Mouse (Mus musculus) olfactory bulb, adult 2 months (tissue): ENCODE measurements at regions not wholly inside any gene's neighbourhood (a gene's known extent, or its start where the extent isn't known, plus 50 kb on each side); places are given as distances from the start of the nearest gene placed in this dataset.

Experiments
- H3K27ac ChIP-seq: fragments of 200-500 bp; 2 replicates; pipeline ENCODE4 v1.5.1; 2012; ENCODE audit warnings: low read depth, low read length; ENCODE audit not compliant: insufficient read depth
- H3K4me1 ChIP-seq: fragments of 200-500 bp; 2 replicates; pipeline ENCODE4 v1.6.1; 2012; ENCODE audit warnings: low read length; ENCODE audit not compliant: control insufficient read depth, insufficient read depth
- H3K4me3 ChIP-seq: fragments of 200-500 bp; 2 replicates; pipeline ENCODE4 v1.5.1; 2012; ENCODE audit warnings: mild to moderate bottlenecking, low read depth, low read length, moderate library complexity; ENCODE audit not compliant: insufficient read depth
- CTCF ChIP-seq: fragments of 200-500 bp; IDR thresholded peaks from 2 replicates; pipeline ENCODE4 v1.5.1; 2012; ENCODE audit warnings: low read depth, mild to moderate bottlenecking, low read length, moderate library complexity; ENCODE audit not compliant: insufficient read depth
- POLR2A ChIP-seq: fragments of 200-500 bp; IDR thresholded peaks from 2 replicates; pipeline ENCODE4 v1.6.1; 2012; ENCODE audit warnings: mild to moderate bottlenecking, low read depth, low read length, moderate library complexity; ENCODE audit not compliant: insufficient read depth
- WGBS: fragments of 180-500 bp; shearing (Covaris S2); methylation state at CpG from one replicate; pipeline ENCODE4 v1.1.7; 2018; 5-methylcytosine and 5-hydroxymethylcytosine counted together

- WGBS, result 68% methylated on average over 7 of the region's 7 CpGs
- peaks cover 7% of the 10 kb centered on the region for H3K4me1 ChIP-seq
- no peak overlapping the region for H3K4me3 ChIP-seq
- TF ChIP-seq CTCF (no peak), POLR2A (no peak)
- no peak overlapping the region for H3K27ac ChIP-seq
Observed at GRCm38 (mm10) chr9:61622933-61623332, 250.8 kb downstream of the Tle3 start.

- WGBS, result 79% methylated on average over 5 of the region's 5 CpGs
- no peak overlapping the region for H3K27ac ChIP-seq
- TF ChIP-seq CTCF (no peak), POLR2A (no peak)
- H3K4me3 ChIP-seq, result no peak overlapping the region
- peaks cover 7% of the 10 kb centered on the region for H3K4me1 ChIP-seq
Observed at GRCm38 (mm10) chr9:61621939-61622338, 249.8 kb downstream of the Tle3 start.

GRCm38 (mm10) chr9:61620786-61621185 is 248.6 kb downstream of the Tle3 start:
- Histone ChIP-seq H3K4me1 (peaks cover 7% of the 10 kb centered on the region), H3K4me3 (no peak overlapping the region), H3K27ac (no peak overlapping the region)
- TF ChIP-seq POLR2A (no peak), CTCF (no peak)
- 62% methylated on average over 2 of the region's 2 CpGs for WGBS

GRCm38 (mm10) chr9:61620105-61620504 is 247.9 kb downstream of the Tle3 start:
- WGBS, result 72% methylated on average over 4 of the region's 4 CpGs
- no peak for TF ChIP-seq CTCF
- TF ChIP-seq POLR2A, result no peak
- H3K4me3 ChIP-seq, result no peak overlapping the region
- H3K27ac ChIP-seq, result no peak overlapping the region
- peaks cover 7% of the 10 kb centered on the region for H3K4me1 ChIP-seq

- H3K4me1 ChIP-seq, result peaks cover 7% of the 10 kb centered on the region
- 70% methylated on average over 12 of the region's 12 CpGs for WGBS
Observed at GRCm38 (mm10) chr9:61618510-61619249, 246.5 kb downstream of the Tle3 start.

GRCm38 (mm10) chr9:61617979-61618378 is 245.8 kb downstream of the Tle3 start:
- Histone ChIP-seq H3K4me1 (peaks cover 7% of the 10 kb centered on the region), H3K4me3 (no peak overlapping the region), H3K27ac (no peak overlapping the region)
- TF ChIP-seq POLR2A (no peak), CTCF (no peak)
- 96% methylated on average over 8 of the region's 8 CpGs for WGBS

More at GRCm38 (mm10) chr9:61618510-61619249, 246.5 kb downstream of the Tle3 start:
- H3K27ac ChIP-seq, result no peak overlapping the region
- TF ChIP-seq CTCF, result no peak
- no peak for TF ChIP-seq POLR2A
- H3K4me3 ChIP-seq, result no peak overlapping the region

GRCm38 (mm10) chr9:61615556-61615955 is 243.4 kb downstream of the Tle3 start:
- Histone ChIP-seq H3K27ac (no peak overlapping the region), H3K4me3 (no peak overlapping the region), H3K4me1 (peaks cover 3% of the 10 kb centered on the region)
- TF ChIP-seq CTCF, result no peak
- no peak for TF ChIP-seq POLR2A
- WGBS, result 93% methylated on average over 4 of the region's 4 CpGs

GRCm38 (mm10) chr9:61607576-61607975 is 235.4 kb downstream of the Tle3 start:
- WGBS, result 76% methylated on average over 5 of the region's 5 CpGs
- Histone ChIP-seq H3K4me1 (no peaks in the 10 kb centered on the region), H3K4me3 (no peak overlapping the region), H3K27ac (no peak overlapping the region)
- TF ChIP-seq CTCF (no peak), POLR2A (no peak)

- 64% methylated on average over 7 of the region's 7 CpGs for WGBS
- Histone ChIP-seq H3K27ac (no peak overlapping the region), H3K4me3 (no peak overlapping the region), H3K4me1 (no peaks in the 10 kb centered on the region)
- TF ChIP-seq POLR2A, result no peak
- TF ChIP-seq CTCF, result no peak
Observed at GRCm38 (mm10) chr9:61602353-61602978, 230.3 kb downstream of the Tle3 start.

GRCm38 (mm10) chr9:61601911-61602310 is 229.7 kb downstream of the Tle3 start:
- 89% methylated on average over 6 of the region's 6 CpGs for WGBS
- no peak overlapping the region for H3K4me3 ChIP-seq
- peaks cover 4% of the 10 kb centered on the region for H3K4me1 ChIP-seq
- no peak for TF ChIP-seq CTCF
- no peak for TF ChIP-seq POLR2A
- H3K27ac ChIP-seq, result no peak overlapping the region
